Mouse (Mus musculus) heart, postnatal 0 days (tissue): ENCODE data around the gene Tssk6. TPM values are rescaled to one million over a fixed set of nuclear protein-coding genes. Genes with fewer than 3 reads are reported as not detected.

Source experiments
- ATAC-seq: fragments of 200-750 bp; cut with Nextera tagmentation; 2 replicates; pipeline ENCODE4 v1.8.0; 2017; ENCODE audit warnings: low read depth, moderate number of reproducible peaks, moderate library complexity; ENCODE audit not compliant: insufficient read depth
- DNase-seq: peaks from one replicate; pipeline ENCODE4 v3.0.0-alpha.2; 2016; ENCODE audit warnings: low spot score
- H3K27ac ChIP-seq: fragments of 300-500 bp; sonication (generic); 2 replicates; pipeline ENCODE4 v1.5.1; 2014; ENCODE audit warnings: low read depth, mild to moderate bottlenecking
- H3K27me3 ChIP-seq: fragments of 300-500 bp; sonication (generic); 2 replicates; pipeline ENCODE4 v1.6.1; 2014; ENCODE audit warnings: low read length, mixed read lengths; ENCODE audit not compliant: control insufficient read depth, insufficient read depth
- H3K36me3 ChIP-seq: fragments of 300-500 bp; sonication (generic); replicated peaks from 2 replicates; pipeline ENCODE4 v1.6.1; 2014; ENCODE audit warnings: low read length, mixed read lengths; ENCODE audit not compliant: control insufficient read depth, insufficient read depth
- H3K4me1 ChIP-seq: fragments of 300-500 bp; sonication (generic); 2 replicates; pipeline ENCODE4 v1.6.1; 2014; ENCODE audit warnings: antibody characterized with exemption; ENCODE audit not compliant: control insufficient read depth, insufficient read depth
- H3K4me2 ChIP-seq: fragments of 300-500 bp; sonication (generic); 2 replicates; pipeline ENCODE4 v1.6.1; 2014; ENCODE audit warnings: low read depth, mild to moderate bottlenecking, low read length, moderate library complexity
- H3K4me3 ChIP-seq: fragments of 300-500 bp; sonication (generic); 2 replicates; pipeline ENCODE4 v1.5.1; 2014; ENCODE audit warnings: low read depth, low read length
- H3K9ac ChIP-seq: fragments of 300-500 bp; sonication (generic); replicated peaks from 2 replicates; pipeline ENCODE4 v1.6.1; 2014; ENCODE audit warnings: low read depth, low read length, mixed read lengths
- H3K9me3 ChIP-seq: fragments of 300-500 bp; sonication (generic); replicated peaks from 2 replicates; pipeline ENCODE4 v1.6.1; 2016; ENCODE audit warnings: low read length; ENCODE audit not compliant: control insufficient read depth
- CTCF ChIP-seq: IDR thresholded peaks from 2 replicates; pipeline ENCODE4 v1.5.1; 2016; ENCODE audit warnings: antibody characterized with exemption, control low read depth, low read depth
- EP300 ChIP-seq: IDR thresholded peaks from 2 replicates; pipeline ENCODE4 v1.6.1; 2016; ENCODE audit warnings: antibody characterized with exemption, low read depth
- WGBS: fragments of 180-500 bp; shearing (Covaris S2); extraction: QIAGEN DNeasy Blood & Tissue Kit; methylation state at CpG from one replicate; pipeline ENCODE4 v1.1.7; 2014; 5-methylcytosine and 5-hydroxymethylcytosine counted together
- polyA plus RNA-seq: library from polyadenylated mRNA; unstranded; fragments of >200 nt; fragmentation: Nextera tagmentation; extraction: Ambion mirVana; gene quantifications from 2 replicates; pipeline ENCODE4 v1.2.1, GENCODE M21; 2015
- total RNA-seq: library from RNA; depleted of rRNA; stranded (reverse); fragments of >200 nt; gene quantifications from 2 replicates; pipeline ENCODE4 v1.2.3, GENCODE M21; 2014; ENCODE audit warnings: low replicate concordance; rRNA removed

Gene Tssk6
- 0.11 TPM in 1 of 2 replicates, not detected in the other for total RNA-seq
- 1.1 and 1.2 TPM in 2 replicates for polyA plus RNA-seq

DNA sequence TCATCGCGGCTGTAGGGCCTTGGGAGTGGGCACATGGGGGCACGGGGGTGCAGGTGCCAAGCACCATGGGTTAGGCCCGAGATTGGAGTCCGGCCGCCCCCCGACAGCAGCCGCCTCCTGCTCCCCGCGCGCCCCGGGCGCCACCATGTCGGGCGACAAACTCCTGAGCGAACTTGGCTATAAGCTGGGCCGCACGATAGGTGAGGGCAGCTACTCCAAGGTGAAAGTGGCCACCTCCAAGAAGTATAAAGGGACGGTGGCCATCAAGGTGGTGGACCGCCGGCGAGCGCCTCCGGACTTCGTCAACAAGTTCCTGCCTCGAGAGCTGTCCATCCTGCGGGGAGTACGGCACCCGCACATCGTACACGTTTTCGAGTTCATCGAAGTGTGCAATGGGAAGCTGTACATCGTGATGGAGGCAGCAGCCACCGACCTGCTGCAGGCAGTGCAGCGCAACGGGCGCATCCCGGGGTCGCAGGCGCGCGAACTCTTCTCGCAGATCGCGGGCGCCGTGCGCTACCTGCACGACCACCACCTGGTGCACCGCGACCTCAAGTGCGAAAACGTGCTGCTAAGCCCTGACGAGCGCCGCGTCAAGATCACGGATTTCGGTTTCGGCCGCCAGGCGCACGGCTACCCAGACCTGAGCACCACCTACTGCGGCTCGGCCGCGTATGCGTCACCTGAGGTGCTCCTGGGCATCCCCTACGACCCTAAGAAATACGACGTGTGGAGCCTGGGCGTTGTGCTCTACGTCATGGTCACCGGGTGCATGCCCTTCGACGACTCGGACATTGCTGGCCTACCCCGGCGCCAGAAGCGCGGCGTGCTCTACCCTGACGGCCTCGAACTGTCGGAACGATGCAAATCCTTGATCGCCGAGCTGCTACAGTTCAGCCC lies at the start of gene Tssk6, which contains the start of the genes Ndufa13 and Yjefn3:
Gene Tssk6 (plus strand): TSS at position 22 of the 900 bp plus-strand sequence.
Gene Ndufa13 (minus strand): TSS at position 396 of the 900 bp plus-strand sequence.
Gene Yjefn3 (minus strand): TSS at position 550 of the 900 bp plus-strand sequence.
- DNase-seq = no peak

DNA sequence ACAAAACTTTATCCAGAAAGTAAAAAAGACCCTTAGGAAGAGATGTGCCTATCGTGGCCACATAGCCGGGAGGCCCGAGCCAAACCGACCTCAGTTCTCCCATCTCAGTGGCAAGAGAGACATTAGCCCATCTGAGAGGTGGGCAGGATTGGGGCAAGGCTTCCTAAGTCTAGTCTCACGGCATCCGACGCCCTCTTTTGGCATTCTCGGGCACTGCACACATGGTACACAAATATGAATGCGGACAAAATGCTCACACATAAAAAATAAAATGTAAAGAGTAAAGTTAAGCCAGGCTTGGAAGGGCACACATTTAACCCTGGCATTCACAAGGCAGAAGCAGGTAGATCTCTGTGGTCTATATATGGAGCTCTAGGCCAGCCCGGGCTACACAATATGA lies 48.1 kb upstream of the Tssk6 start:
- Histone ChIP-seq H3K4me3 (no peak overlapping the region), H3K36me3 (no peaks in the 10 kb centered on the region), H3K27ac (no peak overlapping the region), H3K9me3 (no peaks in the 10 kb centered on the region), H3K27me3 (no peaks in the 10 kb centered on the region), H3K9ac (no peak overlapping the region), H3K4me2 (no peak overlapping the region), H3K4me1 (peaks cover 2% of the 10 kb centered on the region; the same call in 1 of the 2 replicates)
- ATAC-seq = no peak
- no peak for DNase-seq
- 86% methylated on average over 10 of the region's 10 CpGs for WGBS
- no peak for TF ChIP-seq CTCF
- no peak for TF ChIP-seq EP300

More for the DNA sequence above, at the start of gene Tssk6, which contains the start of the genes Ndufa13 and Yjefn3:
- ATAC-seq = peak; percentile 27
- no peaks in the 10 kb centered on the region; the same call in 1 of the 2 replicates for H3K36me3 ChIP-seq
- H3K9ac ChIP-seq = peak within 1 kb of the TSS; percentile 79
- H3K4me2 ChIP-seq = peak within 1 kb of the TSS; percentile 75
- no peaks in the 10 kb centered on the region for H3K27me3 ChIP-seq
- no peak for TF ChIP-seq CTCF
- 0 out of 2 replicates have a peak, but pooled peaks have one; percentile 24 for TF ChIP-seq EP300
- peaks cover 31% of the 10 kb centered on the region for H3K4me1 ChIP-seq
- peak within 1 kb of the TSS; percentile 77 for H3K4me3 ChIP-seq
- peak within 1 kb of the TSS; percentile 92 for H3K27ac ChIP-seq
- WGBS = 5% methylated on average over 88 of the region's 89 CpGs
- no peaks in the 10 kb centered on the region for H3K9me3 ChIP-seq

DNA sequence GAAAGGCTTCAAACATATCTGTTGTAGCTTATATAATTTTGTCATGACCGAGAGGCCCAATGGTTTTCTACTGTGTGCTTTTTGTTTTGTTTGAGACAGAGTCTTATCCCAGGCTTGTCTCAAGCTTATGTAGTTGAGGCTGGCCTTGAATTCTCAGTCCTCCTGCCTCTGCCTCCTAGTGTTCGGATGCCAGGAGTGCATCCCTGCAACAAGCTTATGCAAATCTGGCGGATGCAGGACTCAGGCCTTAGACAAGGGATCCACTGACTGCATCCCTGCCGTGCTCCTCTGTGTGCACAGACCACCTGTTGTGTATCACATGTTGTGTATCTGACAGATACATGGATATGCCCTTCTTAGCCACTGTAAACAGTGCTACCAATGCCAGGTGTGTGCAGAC lies 41.2 kb upstream of the Tssk6 start:
- ATAC-seq (no peak), DNase-seq (no peak)
- no peak overlapping the region for H3K9ac ChIP-seq
- 0 out of 2 replicates have a peak, but pooled peaks have one; percentile 15 for TF ChIP-seq CTCF
- no peak for TF ChIP-seq EP300
- H3K4me3 ChIP-seq = no peak overlapping the region
- H3K27me3 ChIP-seq = no peaks in the 10 kb centered on the region
- no peaks in the 10 kb centered on the region for H3K4me1 ChIP-seq
- no peaks in the 10 kb centered on the region for H3K36me3 ChIP-seq
- no peak overlapping the region for H3K27ac ChIP-seq
- H3K4me2 ChIP-seq = no peak overlapping the region
- H3K9me3 ChIP-seq = no peaks in the 10 kb centered on the region
- WGBS = 52% methylated on average over 4 of the region's 4 CpGs

DNA sequence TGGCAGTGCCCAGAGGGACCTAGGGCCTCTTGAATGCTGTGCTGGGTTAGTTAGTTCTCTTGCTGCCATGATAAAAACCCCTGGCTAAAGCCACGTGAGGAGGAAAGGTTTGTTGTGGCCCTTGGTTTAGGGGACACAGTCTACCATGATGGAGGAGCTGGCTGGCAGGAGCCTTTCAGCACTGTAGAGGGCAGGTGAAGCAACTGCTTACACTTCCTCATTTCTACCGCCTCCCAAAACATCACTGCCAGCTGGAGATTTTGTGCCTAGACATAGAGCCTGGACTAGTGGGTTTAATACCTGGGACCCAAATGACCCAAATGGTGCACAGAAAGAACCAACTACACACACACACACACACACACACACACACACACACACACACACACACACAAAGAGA lies 40.7 kb upstream of the Tssk6 start:
- TF ChIP-seq CTCF = no peak
- TF ChIP-seq EP300 = no peak
- no peak for DNase-seq
- WGBS = 45% methylated on average over 2 of the region's 2 CpGs
- no peak overlapping the region for H3K27ac ChIP-seq
- no peaks in the 10 kb centered on the region for H3K4me1 ChIP-seq
- no peaks in the 10 kb centered on the region for H3K9me3 ChIP-seq
- no peaks in the 10 kb centered on the region for H3K27me3 ChIP-seq
- no peak overlapping the region for H3K4me2 ChIP-seq
- no peak overlapping the region for H3K9ac ChIP-seq
- no peak for ATAC-seq
- no peak overlapping the region for H3K4me3 ChIP-seq
- no peaks in the 10 kb centered on the region for H3K36me3 ChIP-seq

DNA sequence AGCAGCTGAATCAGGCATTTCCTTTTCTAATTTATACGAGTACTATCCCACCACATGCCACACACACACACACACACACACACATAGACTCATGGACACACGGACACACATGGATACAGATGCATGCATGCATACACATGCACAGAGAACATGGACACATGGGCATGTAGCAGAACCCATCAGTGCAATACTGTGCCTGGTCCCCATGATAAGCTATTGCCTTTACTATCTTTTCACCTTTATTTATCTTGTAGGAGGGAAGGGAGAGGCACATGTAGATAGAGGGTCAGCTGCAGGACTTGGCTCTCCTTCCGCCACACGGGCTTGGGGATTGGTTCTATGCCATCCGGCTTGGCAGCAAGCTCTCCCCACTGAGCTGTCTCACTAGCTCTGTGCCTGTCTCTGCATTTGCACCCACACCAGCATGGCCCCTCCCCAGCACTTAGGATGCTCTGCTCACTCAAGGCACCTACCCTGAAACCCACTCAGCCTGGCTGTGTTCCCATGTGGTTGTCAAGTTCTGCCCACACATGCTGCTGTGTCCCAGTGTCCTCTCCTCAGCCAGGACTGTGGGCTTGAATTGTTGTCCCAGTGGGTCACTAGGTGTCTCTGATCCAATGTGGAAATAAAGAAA lies 38.5 kb upstream of the Tssk6 start:
- no peak for TF ChIP-seq CTCF
- no peak for TF ChIP-seq EP300
- ATAC-seq (no peak), DNase-seq (no peak)
- Histone ChIP-seq H3K27ac (no peak overlapping the region), H3K27me3 (no peaks in the 10 kb centered on the region), H3K9ac (no peak overlapping the region), H3K4me2 (no peak overlapping the region), H3K4me1 (no peaks in the 10 kb centered on the region), H3K36me3 (no peaks in the 10 kb centered on the region), H3K4me3 (no peak overlapping the region), H3K9me3 (no peaks in the 10 kb centered on the region)
- 57% methylated on average over 5 of the region's 5 CpGs for WGBS
